Mouse (Mus musculus): ENCODE results near the gene H2al3.

Gene H2al3

GRCm38 (mm10) chrX:9849403-9849802 is at the start of gene H2al3:
H2al3 (plus strand) TSS chrX:9849703.
- no peak for DNase-seq

GRCm38 (mm10) chrX:9810101-9810500 is 39.4 kb upstream of the H2al3 start:
- no peak for DNase-seq

DNA sequence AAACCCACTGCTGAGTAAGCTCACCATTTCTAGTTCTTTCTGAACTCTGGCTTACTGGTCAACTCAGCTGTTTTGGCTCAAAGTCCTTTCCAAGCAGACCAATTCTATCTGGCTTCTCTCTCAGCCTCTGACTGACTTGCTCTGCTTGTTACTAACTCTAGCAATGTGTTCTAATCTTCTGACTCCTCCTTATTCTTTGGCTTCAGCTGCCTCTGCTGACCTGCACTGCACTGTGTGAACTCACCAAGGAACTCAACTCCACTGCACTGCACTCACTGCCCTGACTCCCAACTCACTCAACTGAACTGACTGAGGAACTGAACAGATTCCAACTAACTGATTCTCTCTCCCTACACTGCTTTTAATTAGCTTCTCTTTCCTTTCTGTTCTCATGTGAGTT is 37.0 kb upstream of the H2al3 start:
- no peak for DNase-seq

GRCm38 (mm10) chrX:9834779-9835178 is 14.7 kb upstream of the H2al3 start:
- no peak for DNase-seq

DNA sequence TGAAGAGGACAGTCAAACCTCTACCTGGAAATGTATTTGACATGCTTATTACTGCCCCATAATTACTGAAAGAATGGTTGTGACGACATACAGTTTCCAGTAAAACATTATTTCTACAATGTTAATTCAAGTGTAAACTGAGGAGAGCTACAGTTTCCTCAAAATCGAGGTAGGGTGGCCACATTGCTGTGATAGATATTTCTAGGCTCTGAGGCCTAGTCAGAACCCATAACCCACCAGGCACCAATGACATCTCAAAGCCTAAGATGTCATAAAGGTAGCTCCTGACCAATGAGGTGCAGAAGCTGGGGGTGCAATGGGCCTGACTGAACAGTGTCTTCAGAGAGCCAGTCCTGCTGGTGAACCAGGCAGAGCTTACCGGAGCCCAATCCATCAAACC is 2.9 kb upstream of the H2al3 start, which contains the start of gene Hypm:
Gene Hypm, plus strand, starts transcription at position 301 of the 400 bp plus-strand sequence.
- DNase-seq: no peak

GRCm38 (mm10) chrX:9861859-9862258 is 12.4 kb downstream of the H2al3 start:
- no peak for DNase-seq

- no peak for DNase-seq
Observed at GRCm38 (mm10) chrX:9875519-9875918, 26.0 kb downstream of the H2al3 start.

DNA sequence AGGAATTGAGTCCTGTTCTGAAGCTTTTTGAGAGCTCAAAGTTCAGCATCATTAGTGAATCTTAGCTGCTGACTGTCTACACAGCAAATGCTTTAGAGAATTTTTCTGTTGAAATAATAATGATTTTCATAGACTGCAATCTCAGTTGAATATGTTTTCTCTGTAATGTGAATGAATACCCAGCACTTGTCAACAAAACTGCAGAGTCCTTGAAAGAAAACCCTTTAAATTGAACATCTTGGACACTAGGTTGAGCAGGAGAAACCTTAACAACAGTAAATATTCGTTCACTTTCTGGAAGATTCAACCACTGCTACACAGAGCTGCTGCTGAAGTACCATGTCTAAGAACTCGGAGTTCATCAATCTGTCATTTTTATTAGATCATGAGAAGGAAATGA is 35.8 kb downstream of the H2al3 start, which contains the start of gene Sytl5:
Gene Sytl5, plus strand, starts transcription at position 301 of the 400 bp plus-strand sequence.
- no peak for DNase-seq

Data from kidney, postnatal 14 days (tissue).